Comparison of ENCODE assay signal across 8 mouse cellular contexts in the genomic region with DNA sequence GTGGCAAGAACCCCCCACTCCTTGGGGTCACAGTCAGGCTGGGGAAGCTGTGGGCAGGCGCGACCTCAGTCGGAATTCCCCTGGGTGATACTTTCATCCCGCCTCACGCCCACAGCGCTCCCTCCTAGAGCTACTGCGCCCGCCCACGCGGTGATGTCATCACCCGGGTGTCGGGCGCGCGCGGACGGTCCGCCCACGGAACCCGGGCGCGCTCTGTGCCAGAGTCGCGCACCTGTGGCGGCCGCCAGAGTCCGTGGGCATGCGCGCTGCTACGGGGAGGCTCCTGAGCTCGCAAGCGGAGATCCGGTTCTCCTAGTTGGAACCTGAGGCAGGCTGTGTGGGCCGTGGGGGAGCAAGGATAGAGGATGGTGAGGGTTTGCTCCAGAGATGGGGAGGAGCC. TPM values are rescaled to one million over a fixed set of nuclear protein-coding genes. Genes with fewer than 3 reads are reported as not detected.
A peak's percentile ranks its signal among the peaks of the same experiment; 100 is the strongest.
DNase-seq lines count a peak whose midpoint lies in the region; ATAC-seq and TF ChIP-seq lines count a peak whose summit lies in the region.

No protein-coding gene starts in this region.

- H3K9ac ChIP-seq in forebrain, embryonic 12.5 days, result peak overlapping the region; percentile 51
- H3K9ac ChIP-seq in heart, postnatal 0 days (replicated peaks; ENCODE audit: low read depth, low read length), result peak overlapping the region; percentile 42
- H3K9ac ChIP-seq in neural tube, embryonic 14.5 days (replicated peaks; ENCODE audit: low read depth, low read length), result peak overlapping the region; percentile 39; the same call in 1 of the 2 replicates

- no peaks in the 10 kb centered on the region for H3K9me3 ChIP-seq in forebrain, embryonic 12.5 days
- H3K9me3 ChIP-seq in heart, postnatal 0 days (replicated peaks; ENCODE audit: control insufficient read depth, low read length), result no peaks in the 10 kb centered on the region
- H3K9me3 ChIP-seq in neural tube, embryonic 14.5 days (ENCODE audit: control insufficient read depth, low read length), result no peaks in the 10 kb centered on the region

- H3K4me3 ChIP-seq in forebrain, embryonic 12.5 days (replicated peaks), result peak overlapping the region; percentile 51
- H3K4me3 ChIP-seq in heart, postnatal 0 days (ENCODE audit: low read depth, low read length), result peak overlapping the region; percentile 63
- peak overlapping the region; percentile 42 for H3K4me3 ChIP-seq in neural tube, embryonic 14.5 days (ENCODE audit: low read depth, low read length)
- peak overlapping the region; percentile 54 for H3K4me3 ChIP-seq in testis, adult 2 months (ENCODE audit: control insufficient read depth, low read depth, low read length)

- TF ChIP-seq EP300 in heart, postnatal 0 days (IDR thresholded peaks at IDR 0.05; ENCODE audit: low read depth), result no peak

- H3K4me2 ChIP-seq in forebrain, embryonic 12.5 days, result peak overlapping the region; percentile 67
- peak overlapping the region; percentile 94 for H3K4me2 ChIP-seq in heart, postnatal 0 days (ENCODE audit: low read depth, low read length)
- peak overlapping the region; percentile 78 for H3K4me2 ChIP-seq in neural tube, embryonic 14.5 days (ENCODE audit: low read depth, low read length)

- TF ChIP-seq POLR2A in testis, adult 2 months (IDR thresholded peaks at IDR 0.05; ENCODE audit: control insufficient read depth, low read depth, low read length), result no peak

- 0 out of 2 replicates have a peak, but pooled peaks cover 6% of the 10 kb centered on the region for H3K27me3 ChIP-seq in forebrain, embryonic 12.5 days
- H3K27me3 ChIP-seq in heart, postnatal 0 days (ENCODE audit: control insufficient read depth, insufficient read depth, low read length), result no peaks in the 10 kb centered on the region
- H3K27me3 ChIP-seq in neural tube, embryonic 14.5 days (ENCODE audit: control insufficient read depth, insufficient read depth, low read length), result no peaks in the 10 kb centered on the region
- no peaks in the 10 kb centered on the region for H3K27me3 ChIP-seq in testis, adult 2 months (ENCODE audit: control insufficient read depth, insufficient read depth, low read length)

- peak; percentile 89 to 90 for DNase-seq in CD8-positive naive resting alpha-beta T cell, adult 2 months (ENCODE audit: low read depth in 2 of 2, low spot score in 2 of 2)
- peak; percentile 55 for DNase-seq in c-Kit-positive CD71-positive TER-119-positive erythroid progenitor cells, embryonic 14.5 days (ENCODE audit: low spot score)
- peak; percentile 65 for DNase-seq in heart, postnatal 0 days (ENCODE audit: low spot score)
- peak; percentile 82 to 89 for DNase-seq in kidney, postnatal 4 days
- peak; percentile 87 to 88 for DNase-seq in lung, adult 18-20 months

- peaks cover 24% of the 10 kb centered on the region for H3K4me1 ChIP-seq in forebrain, embryonic 12.5 days
- H3K4me1 ChIP-seq in heart, postnatal 0 days (ENCODE audit: control insufficient read depth, insufficient read depth), result peaks cover 8% of the 10 kb centered on the region
- H3K4me1 ChIP-seq in neural tube, embryonic 14.5 days (ENCODE audit: control insufficient read depth, insufficient read depth, low read length), result peaks cover 7% of the 10 kb centered on the region
- H3K4me1 ChIP-seq in testis, adult 2 months (ENCODE audit: control insufficient read depth, insufficient read depth, low read length), result peaks cover 12% of the 10 kb centered on the region

- no peaks in the 10 kb centered on the region for H3K36me3 ChIP-seq in forebrain, embryonic 12.5 days (replicated peaks)
- no peaks in the 10 kb centered on the region for H3K36me3 ChIP-seq in heart, postnatal 0 days (replicated peaks; ENCODE audit: control insufficient read depth, insufficient read depth, low read length)
- no peaks in the 10 kb centered on the region for H3K36me3 ChIP-seq in neural tube, embryonic 14.5 days (ENCODE audit: control insufficient read depth, insufficient read depth, low read length)
- H3K36me3 ChIP-seq in testis, adult 2 months (ENCODE audit: control insufficient read depth, insufficient read depth, low read length), result no peaks in the 10 kb centered on the region

- TF ChIP-seq CTCF in heart, postnatal 0 days (IDR thresholded peaks at IDR 0.05; ENCODE audit: low read depth), result no peak
- TF ChIP-seq CTCF in testis, adult 2 months (IDR thresholded peaks at IDR 0.05; ENCODE audit: control insufficient read depth, insufficient read depth, insufficient replicate concordance, low read depth, low read length), result no peak

- peak; percentile 8; the same call in 1 of the 2 replicates for ATAC-seq in forebrain, embryonic 12.5 days (ENCODE audit: low FRiP score)
- ATAC-seq in heart, postnatal 0 days (ENCODE audit: insufficient read depth, low read depth), result 0 out of 2 replicates have a peak, but pooled peaks have one; percentile 15
- ATAC-seq in neural tube, embryonic 14.5 days (ENCODE audit: low read depth), result peak; percentile 18; the same call in 1 of the 2 replicates

- 0% methylated on average over 34 of the region's 34 CpGs for WGBS in forebrain, embryonic 12.5 days
- under 1% methylated on average over 34 of the region's 34 CpGs for WGBS in heart, postnatal 0 days
- WGBS in neural tube, embryonic 14.5 days, result under 1% methylated on average over 34 of the region's 34 CpGs

- H3K27ac ChIP-seq in forebrain, embryonic 12.5 days, result no peak overlapping the region
- no peak overlapping the region for H3K27ac ChIP-seq in heart, postnatal 0 days (ENCODE audit: low read depth)
- H3K27ac ChIP-seq in neural tube, embryonic 14.5 days (ENCODE audit: low read depth, low read length), result no peak overlapping the region
- H3K27ac ChIP-seq in testis, adult 2 months (ENCODE audit: control insufficient read depth, insufficient read depth, low read depth, low read length), result no peak overlapping the region

RNA-seq across cellular contexts. Expression of a gene that starts 3.0 kb away (rescaled TPM):
- polyA plus RNA-seq in forebrain, embryonic 12.5 days (2016; fragmentation: Nextera tagmentation; extraction: Ambion mirVana), result 21.8 and 22.6 TPM in 2 replicates
- total RNA-seq in heart, postnatal 0 days (2014; rRNA removed; ENCODE audit: low replicate concordance), result 16.3 and 17.2 TPM in 2 replicates
- polyA plus RNA-seq in heart, postnatal 0 days (2015; fragmentation: Nextera tagmentation; extraction: Ambion mirVana), result 7.1 and 7.8 TPM in 2 replicates
- polyA plus RNA-seq in neural tube, embryonic 14.5 days (2014; fragmentation: Nextera tagmentation; extraction: Ambion mirVana), result 30.6 and 35.8 TPM in 2 replicates
- polyA plus RNA-seq in testis, adult 2 months (2012; rRNA removed), result 3.7 and 5.9 TPM in 2 replicates
